In genomic region chr4:150174027-150174426, GRCm38 (mm10) we compare ENCODE assay signal across 1 mouse cellular context.
TF ChIP-seq lines count a peak whose summit lies in the region.

No protein-coding gene starts in this region.

TF ChIP-seq in MEL, 35 proteins besides CTCF, POLR2A, EP300 and RAD21:
- TF ChIP-seq KAT2A (conservative IDR thresholded peaks at IDR 0.05; ENCODE audit: low read depth, low read length) = no peak
- no peak for TF ChIP-seq JUND (IDR thresholded peaks at IDR 0.05; ENCODE audit: low read depth, low read length)
- no peak for TF ChIP-seq ZC3H11A (IDR thresholded peaks at IDR 0.05; ENCODE audit: low read depth, low read length)
- no peak for TF ChIP-seq MYC (IDR thresholded peaks at IDR 0.05; ENCODE audit: low read depth, low read length)
- TF ChIP-seq ELF1 (IDR thresholded peaks at IDR 0.05; ENCODE audit: low read depth, low read length) = no peak
- TF ChIP-seq SIN3A (IDR thresholded peaks at IDR 0.05; ENCODE audit: low read length) = no peak
- TF ChIP-seq POLR2AphosphoS5 (IDR thresholded peaks at IDR 0.05; ENCODE audit: borderline replicate concordance, low read depth, low read length) = no peak
- no peak for TF ChIP-seq MAZ (IDR thresholded peaks at IDR 0.05; ENCODE audit: low read depth, low read length)
- no peak for TF ChIP-seq RCOR1 (IDR thresholded peaks at IDR 0.05; ENCODE audit: low read depth, low read length)
- no peak for TF ChIP-seq BHLHE40 (IDR thresholded peaks at IDR 0.05; ENCODE audit: borderline replicate concordance, low read depth, low read length)
- no peak for TF ChIP-seq NELFE (IDR thresholded peaks at IDR 0.05; ENCODE audit: low read depth, low read length)
- no peak for TF ChIP-seq MYB (IDR thresholded peaks at IDR 0.05; ENCODE audit: low read depth, low read length)
- no peak for TF ChIP-seq TCF12 (IDR thresholded peaks at IDR 0.05; ENCODE audit: low read depth, low read length)
- TF ChIP-seq HCFC1 (IDR thresholded peaks at IDR 0.05; ENCODE audit: low read depth, low read length) = no peak
- TF ChIP-seq MEF2A (IDR thresholded peaks at IDR 0.05; ENCODE audit: extremely low read depth, insufficient replicate concordance, low read depth, low read length, poor library complexity, severe bottlenecking) = no peak
- no peak for TF ChIP-seq MAFK (IDR thresholded peaks at IDR 0.05; ENCODE audit: borderline replicate concordance, low read depth, low read length)
- no peak for TF ChIP-seq E2F4 (IDR thresholded peaks at IDR 0.05; ENCODE audit: borderline replicate concordance, low read depth, low read length)
- no peak for TF ChIP-seq USF1 (IDR thresholded peaks at IDR 0.05; ENCODE audit: low read depth, low read length)
